Mouse (Mus musculus): ENCODE measurements around the gene Olfr314. TPM values are rescaled to one million over a fixed set of nuclear protein-coding genes. Genes with fewer than 3 reads are reported as not detected.

Olfr314 gene
- polyA plus RNA-seq, 1 experiment: not detected

GRCm38 (mm10) chr11:58787651-58788050 is 4.9 kb downstream of the Olfr314 start:
- 93% methylated on average over 10 of the region's 10 CpGs for WGBS
- TF ChIP-seq CTCF (conservative IDR thresholded peaks at IDR 0.05; ENCODE audit: insufficient read depth, insufficient read length, low read depth, low read length) (no peak), POLR2A (IDR thresholded peaks at IDR 0.05; ENCODE audit: low read depth, low read length) (no peak)

GRCm38 (mm10) chr11:58788346-58788745 is 5.6 kb downstream of the Olfr314 start:
- WGBS: 71% methylated on average over 8 of the region's 8 CpGs
- H3K4me3 ChIP-seq (ENCODE audit: insufficient read depth, low read depth, low read length): no peak overlapping the region
- no peaks in the 10 kb centered on the region for H3K36me3 ChIP-seq (ENCODE audit: control insufficient read depth, insufficient read depth, low read length)
- DNase-seq: no peak
- no peak overlapping the region for H3K27ac ChIP-seq (ENCODE audit: insufficient read depth, low read depth, low read length)
- no peaks in the 10 kb centered on the region for H3K4me1 ChIP-seq (ENCODE audit: control insufficient read depth, insufficient read depth, low read length)
- TF ChIP-seq POLR2A (IDR thresholded peaks at IDR 0.05; ENCODE audit: low read depth, low read length) (no peak), CTCF (conservative IDR thresholded peaks at IDR 0.05; ENCODE audit: insufficient read depth, insufficient read length, low read depth, low read length) (no peak)
- H3K27me3 ChIP-seq (replicated peaks; ENCODE audit: control insufficient read depth, insufficient read depth, low read length): no peaks in the 10 kb centered on the region

More at GRCm38 (mm10) chr11:58787651-58788050, 4.9 kb downstream of the Olfr314 start:
- no peak for DNase-seq
- Histone ChIP-seq H3K27ac (ENCODE audit: insufficient read depth, low read depth, low read length) (no peak overlapping the region), H3K4me1 (ENCODE audit: control insufficient read depth, insufficient read depth, low read length) (no peaks in the 10 kb centered on the region), H3K4me3 (ENCODE audit: insufficient read depth, low read depth, low read length) (no peak overlapping the region), H3K36me3 (ENCODE audit: control insufficient read depth, insufficient read depth, low read length) (no peaks in the 10 kb centered on the region), H3K27me3 (replicated peaks; ENCODE audit: control insufficient read depth, insufficient read depth, low read length) (no peaks in the 10 kb centered on the region)

GRCm38 (mm10) chr11:58789532-58789931 is 6.8 kb downstream of the Olfr314 start:
- no peak for DNase-seq
- Histone ChIP-seq H3K27me3 (replicated peaks; ENCODE audit: control insufficient read depth, insufficient read depth, low read length) (no peaks in the 10 kb centered on the region), H3K36me3 (ENCODE audit: control insufficient read depth, insufficient read depth, low read length) (no peaks in the 10 kb centered on the region), H3K4me3 (ENCODE audit: insufficient read depth, low read depth, low read length) (no peak overlapping the region), H3K27ac (ENCODE audit: insufficient read depth, low read depth, low read length) (no peak overlapping the region), H3K4me1 (ENCODE audit: control insufficient read depth, insufficient read depth, low read length) (no peaks in the 10 kb centered on the region)
- TF ChIP-seq CTCF (conservative IDR thresholded peaks at IDR 0.05; ENCODE audit: insufficient read depth, insufficient read length, low read depth, low read length): no peak
- TF ChIP-seq POLR2A (IDR thresholded peaks at IDR 0.05; ENCODE audit: low read depth, low read length): no peak
- 34% methylated on average over 3 of the region's 3 CpGs for WGBS

- Histone ChIP-seq H3K27ac (ENCODE audit: insufficient read depth, low read depth, low read length) (no peak overlapping the region), H3K36me3 (ENCODE audit: control insufficient read depth, insufficient read depth, low read length) (no peaks in the 10 kb centered on the region), H3K4me1 (ENCODE audit: control insufficient read depth, insufficient read depth, low read length) (no peaks in the 10 kb centered on the region), H3K27me3 (replicated peaks; ENCODE audit: control insufficient read depth, insufficient read depth, low read length) (no peaks in the 10 kb centered on the region), H3K4me3 (ENCODE audit: insufficient read depth, low read depth, low read length) (no peak overlapping the region)
- 30% methylated on average over 2 of the region's 2 CpGs for WGBS
- no peak for DNase-seq
- TF ChIP-seq CTCF (conservative IDR thresholded peaks at IDR 0.05; ENCODE audit: insufficient read depth, insufficient read length, low read depth, low read length) (no peak), POLR2A (IDR thresholded peaks at IDR 0.05; ENCODE audit: low read depth, low read length) (no peak)
Measured at GRCm38 (mm10) chr11:58790053-58790452, 7.3 kb downstream of the Olfr314 start.

- H3K4me1 ChIP-seq (ENCODE audit: control insufficient read depth, insufficient read depth, low read length): no peaks in the 10 kb centered on the region
- H3K27ac ChIP-seq (ENCODE audit: insufficient read depth, low read depth, low read length): no peak overlapping the region
- H3K4me3 ChIP-seq (ENCODE audit: insufficient read depth, low read depth, low read length): no peak overlapping the region
- no peaks in the 10 kb centered on the region for H3K27me3 ChIP-seq (replicated peaks; ENCODE audit: control insufficient read depth, insufficient read depth, low read length)
- DNase-seq: no peak
- H3K36me3 ChIP-seq (ENCODE audit: control insufficient read depth, insufficient read depth, low read length): no peaks in the 10 kb centered on the region
- WGBS: 66% methylated on average over 6 of the region's 6 CpGs
- TF ChIP-seq CTCF (conservative IDR thresholded peaks at IDR 0.05; ENCODE audit: insufficient read depth, insufficient read length, low read depth, low read length) (no peak), POLR2A (IDR thresholded peaks at IDR 0.05; ENCODE audit: low read depth, low read length) (no peak)
Measured at GRCm38 (mm10) chr11:58790646-58791045, 7.9 kb downstream of the Olfr314 start.

- no peaks in the 10 kb centered on the region for H3K36me3 ChIP-seq (ENCODE audit: control insufficient read depth, insufficient read depth, low read length)
- H3K4me1 ChIP-seq (ENCODE audit: control insufficient read depth, insufficient read depth, low read length): no peaks in the 10 kb centered on the region
- no peak for TF ChIP-seq POLR2A (IDR thresholded peaks at IDR 0.05; ENCODE audit: low read depth, low read length)
- no peak for TF ChIP-seq CTCF (conservative IDR thresholded peaks at IDR 0.05; ENCODE audit: insufficient read depth, insufficient read length, low read depth, low read length)
- H3K4me3 ChIP-seq (ENCODE audit: insufficient read depth, low read depth, low read length): no peak overlapping the region
- no peak for DNase-seq
- no peak overlapping the region for H3K27ac ChIP-seq (ENCODE audit: insufficient read depth, low read depth, low read length)
- WGBS: 82% methylated on average over 2 of the region's 2 CpGs
- H3K27me3 ChIP-seq (replicated peaks; ENCODE audit: control insufficient read depth, insufficient read depth, low read length): no peaks in the 10 kb centered on the region
Measured at GRCm38 (mm10) chr11:58795856-58796255, 13.1 kb downstream of the Olfr314 start.

- Histone ChIP-seq H3K36me3 (ENCODE audit: control insufficient read depth, insufficient read depth, low read length) (no peaks in the 10 kb centered on the region), H3K4me3 (ENCODE audit: insufficient read depth, low read depth, low read length) (no peak overlapping the region), H3K27ac (ENCODE audit: insufficient read depth, low read depth, low read length) (no peak overlapping the region), H3K27me3 (replicated peaks; ENCODE audit: control insufficient read depth, insufficient read depth, low read length) (no peaks in the 10 kb centered on the region), H3K4me1 (ENCODE audit: control insufficient read depth, insufficient read depth, low read length) (no peaks in the 10 kb centered on the region)
- no peak for DNase-seq
- 73% methylated on average over 7 of the region's 7 CpGs for WGBS
- TF ChIP-seq CTCF (conservative IDR thresholded peaks at IDR 0.05; ENCODE audit: insufficient read depth, insufficient read length, low read depth, low read length) (no peak), POLR2A (IDR thresholded peaks at IDR 0.05; ENCODE audit: low read depth, low read length) (no peak)
Measured at GRCm38 (mm10) chr11:58796850-58797249, 14.1 kb downstream of the Olfr314 start.
